Mouse (Mus musculus): ENCODE data around the gene Evi2b. TPM values are rescaled to one million over a fixed set of nuclear protein-coding genes. Genes with fewer than 3 reads are reported as not detected.
A peak's percentile ranks its signal among the peaks of the same experiment; 100 is the strongest.

Gene Evi2b
- total and polyA plus RNA-seq, 3 experiments: 12.0 to 105 (median 40.5) TPM

- Histone ChIP-seq H3K36me3 (replicated peaks in 1 of 2; ENCODE audit: control insufficient read depth in 1 of 2, insufficient read depth in 1 of 2, low read length in 1 of 2) (peaks cover 18 to 30% of the 10 kb centered on the region in 2 experiments), H3K27ac (ENCODE audit: insufficient read depth, low read depth) (peak overlapping the region; percentile 97), H3K9ac (ENCODE audit: insufficient read depth, low read depth) (peak overlapping the region; percentile 82), H3K4me1 (ENCODE audit: control insufficient read depth in 1 of 2, insufficient read depth in 2 of 2) (peaks cover 22 to 57% of the 10 kb centered on the region in 2 experiments), H3K4me3 (replicated peaks in 1 of 3; ENCODE audit: low read depth in 2 of 3, low read length in 2 of 3, poor library complexity in 1 of 3) (peak overlapping the region; percentile 23 to 55 (median 45)), H3K4me2 (ENCODE audit: insufficient read depth, low read depth, poor library complexity, severe bottlenecking) (peak overlapping the region; percentile 93), H3K27me3 (replicated peaks) (no peaks in the 10 kb centered on the region), H3K9me3 (replicated peaks; ENCODE audit: low read length) (no peaks in the 10 kb centered on the region), H3K79me2 (replicated peaks; ENCODE audit: control insufficient read depth, extremely low read depth, insufficient read depth, poor library complexity, severe bottlenecking) (peaks cover 52% of the 10 kb centered on the region)
- dilution Hi-C loops (cut with MboI; ENCODE audit: extremely low pct_ligation_motif_present, extremely low pct_unique_long_range_greater_than_20kb, low sequenced_read_pairs) (no loop called here), in situ Hi-C loops (cut with MboI; ENCODE audit: low pct_ligation_motif_present, low pct_unique_long_range_greater_than_20kb, low sequenced_read_pairs) (no loop called here)
- TF ChIP-seq JUN (IDR thresholded peaks at IDR 0.05; ENCODE audit: insufficient read depth, low read depth, low read length): no peak
- TF ChIP-seq HCFC1 (IDR thresholded peaks at IDR 0.05; ENCODE audit: low read depth, low read length): no peak
- peak; percentile 51 for DNase-seq (ENCODE audit: extremely low read depth)
These were observed 681 bp upstream of the Evi2b start for GRCm38 (mm10) chr11:79524310-79524575.

GRCm38 (mm10) chr11:79522944-79523343, 618 bp downstream of the Evi2b start:
- H3K9ac ChIP-seq (ENCODE audit: insufficient read depth, low read depth): peak overlapping the region; percentile 82
- no peaks in the 10 kb centered on the region for H3K27me3 ChIP-seq (replicated peaks)
- dilution Hi-C loops (cut with MboI; ENCODE audit: extremely low pct_ligation_motif_present, extremely low pct_unique_long_range_greater_than_20kb, low sequenced_read_pairs): no loop called here
- H3K9me3 ChIP-seq (replicated peaks; ENCODE audit: low read length): no peaks in the 10 kb centered on the region
- peak; percentile 66 for TF ChIP-seq ZNF384 (IDR thresholded peaks at IDR 0.05; ENCODE audit: low read depth, low read length)
- no peak for TF ChIP-seq MAZ (IDR thresholded peaks at IDR 0.05; ENCODE audit: low read depth, low read length)
- no peak for TF ChIP-seq CTCF (conservative IDR thresholded peaks at IDR 0.05 in 1 of 2, IDR thresholded peaks at IDR 0.05 in 1 of 2; ENCODE audit: low read depth in 2 of 2, low read length in 2 of 2)
- TF ChIP-seq USF1 (IDR thresholded peaks at IDR 0.05; ENCODE audit: low read depth, low read length): no peak
- TF ChIP-seq ZC3H11A (IDR thresholded peaks at IDR 0.05; ENCODE audit: low read depth, low read length): no peak
- TF ChIP-seq SMC3 (IDR thresholded peaks at IDR 0.05; ENCODE audit: low read depth, low read length): no peak
- no peak for TF ChIP-seq POLR2A (IDR thresholded peaks at IDR 0.05; ENCODE audit: low read depth, low read length)
- TF ChIP-seq ZMIZ1 (IDR thresholded peaks at IDR 0.05; ENCODE audit: low read depth, low read length): no peak
- no peak for TF ChIP-seq PAX5 (IDR thresholded peaks at IDR 0.05; ENCODE audit: low read length)
- no peak for TF ChIP-seq ETS1 (conservative IDR thresholded peaks at IDR 0.05; ENCODE audit: low read depth, low read length)
- TF ChIP-seq MEF2A (IDR thresholded peaks at IDR 0.05; ENCODE audit: borderline replicate concordance, low read depth, low read length): no peak
- TF ChIP-seq HCFC1 (IDR thresholded peaks at IDR 0.05; ENCODE audit: low read depth, low read length): 0 out of 2 replicates have a peak, but pooled peaks have one; percentile 28
- TF ChIP-seq MXI1 (IDR thresholded peaks at IDR 0.05; ENCODE audit: low read depth, low read length): peak; percentile 51; the same call in 1 of the 2 replicates
- peak; percentile 63; the same call in 1 of the 2 replicates for TF ChIP-seq CHD1 (IDR thresholded peaks at IDR 0.05; ENCODE audit: low read depth, low read length)
- no peak for TF ChIP-seq RCOR1 (conservative IDR thresholded peaks at IDR 0.05; ENCODE audit: low read depth, low read length)
- no peak for TF ChIP-seq USF2 (conservative IDR thresholded peaks at IDR 0.05; ENCODE audit: low read depth, low read length)
- H3K4me1 ChIP-seq (ENCODE audit: control insufficient read depth in 1 of 2, insufficient read depth in 2 of 2): peaks cover 33 to 66% of the 10 kb centered on the region in 2 experiments
- H3K4me3 ChIP-seq (replicated peaks in 1 of 3; ENCODE audit: low read depth in 2 of 3, low read length in 2 of 3, poor library complexity in 1 of 3): peak overlapping the region; percentile 20 to 55 (median 45)
- H3K79me2 ChIP-seq (replicated peaks; ENCODE audit: control insufficient read depth, extremely low read depth, insufficient read depth, poor library complexity, severe bottlenecking): peaks cover 58% of the 10 kb centered on the region
- no peak for DNase-seq (ENCODE audit: extremely low read depth)
- in situ Hi-C loops (cut with MboI; ENCODE audit: low pct_ligation_motif_present, low pct_unique_long_range_greater_than_20kb, low sequenced_read_pairs): no loop called here
- H3K36me3 ChIP-seq (replicated peaks in 1 of 2; ENCODE audit: control insufficient read depth in 1 of 2, insufficient read depth in 1 of 2, low read length in 1 of 2): peaks cover 18 to 38% of the 10 kb centered on the region in 2 experiments
- H3K4me2 ChIP-seq (ENCODE audit: insufficient read depth, low read depth, poor library complexity, severe bottlenecking): peak overlapping the region; percentile 98; the same call in 1 of the 2 replicates
- no peak overlapping the region for H3K27ac ChIP-seq (ENCODE audit: insufficient read depth, low read depth)

All from CH12.LX (cell line).